In the genomic region with DNA sequence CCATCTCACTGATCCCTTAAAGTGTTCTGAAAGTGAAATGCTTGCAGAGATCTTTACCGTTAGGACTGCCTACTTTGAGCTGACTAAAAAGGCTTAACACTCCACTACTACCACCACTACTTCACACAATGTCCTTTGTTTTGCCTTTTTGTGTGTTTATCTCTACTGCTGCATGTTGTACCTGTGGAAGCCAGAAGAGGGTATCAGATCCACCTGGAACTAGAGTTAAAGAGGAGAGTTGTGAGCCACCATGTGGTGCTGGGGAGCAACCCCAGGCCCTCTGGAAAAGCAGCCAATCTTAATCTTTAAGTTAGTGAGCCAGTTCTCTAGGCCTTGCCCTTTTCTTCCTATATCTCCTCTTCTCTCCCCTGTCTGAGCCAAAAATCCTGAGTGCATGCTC, we compare ENCODE assay signal across 19 mouse cellular contexts. TPM values are rescaled to one million over a fixed set of nuclear protein-coding genes. Genes with fewer than 3 reads are reported as not detected.
A peak's percentile ranks its signal among the peaks of the same experiment; 100 is the strongest.
DNase-seq lines count a peak whose midpoint lies in the region; TF ChIP-seq lines count a peak whose summit lies in the region.
"Had no signal": no experiment of that assay in that cellular context is flagged by ENCODE, and none has a peak within 500 bp of the region (broad histone marks: within the 10 kb centered on the region; RNA-seq: fewer than 3 reads in every experiment).

No protein-coding gene starts in this region.

- peak; percentile 52 for TF ChIP-seq CTCF in layer of hippocampus, adult 2 months (conservative IDR thresholded peaks at IDR 0.05)

- no peak overlapping the region for H3K4me3 ChIP-seq in layer of hippocampus, adult 2 months
- H3K4me3 ChIP-seq: embryonic facial prominence, embryonic 12.5 days; forebrain, embryonic 10.5 days; heart, embryonic 10.5 days; hindbrain, embryonic 13.5 days; stomach, embryonic 15.5 days had no signal

- no peak for DNase-seq in layer of hippocampus, adult 2 months (ENCODE audit: low spot score in 2 of 2)
- DNase-seq in layer of hippocampus, postnatal 14 days (ENCODE audit: low spot score in 2 of 2), result no peak
- DNase-seq in thymus, postnatal 4 days, result peak; percentile 19
- DNase-seq in thymus, adult 18-20 months, result no peak
- peak; percentile 16 for DNase-seq in brain, adult 2 months (ENCODE audit: low read depth, low spot score)
- no peak for DNase-seq in right cerebral cortex, postnatal 25 days
- DNase-seq in adrenal gland, adult 18-20 months (ENCODE audit: low spot score in 2 of 2), result no peak
- no peak for DNase-seq in spleen, adult 12 weeks (ENCODE audit: low spot score)
- DNase-seq: adrenal gland, adult 8-10 months; cerebellum, postnatal 25 days; gastrocnemius, postnatal 10 days; layer of hippocampus, adult 9-11 months; left cerebral cortex, postnatal 4 days; lung, postnatal 14 days had no signal

- no peak overlapping the region for H3K27ac ChIP-seq in layer of hippocampus, adult 2 months
- H3K27ac ChIP-seq: embryonic facial prominence, embryonic 12.5 days; forebrain, embryonic 10.5 days; heart, embryonic 10.5 days; hindbrain, embryonic 13.5 days; stomach, embryonic 15.5 days had no signal

RNA-seq across cellular contexts. Expression of a gene that starts 5.3 kb away (rescaled TPM):
- total RNA-seq in layer of hippocampus, adult 2 months (2021), result 100 to 1,000 TPM; 282 to 312 TPM
- 100 to 1,000 TPM; 326 to 370 TPM for total RNA-seq in layer of hippocampus, postnatal 14 days (2021)
- total RNA-seq in adrenal gland, adult 18-20 months (2021), result 100 to 1,000 TPM; 775 to 974 TPM

RNA-seq across cellular contexts. Expression of a gene that starts 24.3 kb away (rescaled TPM):
- 10 to 100 TPM; 26.8 to 29.0 TPM for total RNA-seq in layer of hippocampus, adult 2 months (2021)
- 10 to 100 TPM; 23.6 to 26.7 TPM for total RNA-seq in layer of hippocampus, postnatal 14 days (2021)
- 10 to 100 TPM; 16.9 to 17.9 TPM for total RNA-seq in adrenal gland, adult 18-20 months (2021)

RNA-seq across cellular contexts. Expression of a gene that starts 30.5 kb away (rescaled TPM):
- 10 to 100 TPM; 51.4 to 52.3 TPM for total RNA-seq in layer of hippocampus, adult 2 months (2021)
- total RNA-seq in layer of hippocampus, postnatal 14 days (2021), result 10 to 100 TPM; 42.4 to 44.2 TPM
- total RNA-seq in adrenal gland, adult 18-20 months (2021), result 10 to 100 TPM; 50.5 to 61.7 TPM

Comparison
In these comparisons a context has a peak if more than half of its experiments do, and no peak if none do; other contexts are left out.
1. DNase-seq: peak in thymus, postnatal 4 days (single experiment) and brain, adult 2 months (single experiment); none in layer of hippocampus, adult 2 months (0 of 2), layer of hippocampus, postnatal 14 days (0 of 2), thymus, adult 18-20 months (0 of 2), right cerebral cortex, postnatal 25 days (single experiment), adrenal gland, adult 18-20 months (0 of 2) and spleen, adult 12 weeks (single experiment).